Mouse (Mus musculus) heart, embryonic 14.5 days (tissue): ENCODE measurements around the gene Jsrp1. TPM values are rescaled to one million over a fixed set of nuclear protein-coding genes. Genes with fewer than 3 reads are reported as not detected.
A peak's percentile ranks its signal among the peaks of the same experiment; 100 is the strongest.

Experiments used
- ATAC-seq: fragments of 200-750 bp; cut with Nextera tagmentation; 2 replicates; pipeline ENCODE4 v1.8.0; 2017; ENCODE audit warnings: low read depth, moderate TSS enrichment; ENCODE audit not compliant: insufficient number of reproducible peaks, insufficient read depth, low FRiP score
- H3K27ac ChIP-seq, 2 experiments: fragments of 200-500 bp in 1 of 2; fragments of 300-500 bp in 1 of 2; sonication (generic) in 1 of 2; replicated peaks in 1 of 2; 2 replicates each; pipeline ENCODE4 v1.5.1; 2012 to 2014; ENCODE audit warnings: low read depth in 2 of 2, low read length in 2 of 2, control low read depth in 1 of 2, mild to moderate bottlenecking in 1 of 2, mixed read lengths in 1 of 2; ENCODE audit not compliant: control insufficient read depth in 1 of 2, insufficient read depth in 1 of 2
- H3K27me3 ChIP-seq: fragments of 300-500 bp; sonication (generic); 2 replicates; pipeline ENCODE4 v1.6.1; 2014; ENCODE audit warnings: mild to moderate bottlenecking, low read length, control low read depth; ENCODE audit not compliant: control insufficient read depth, insufficient read depth
- H3K36me3 ChIP-seq: fragments of 300-500 bp; sonication (generic); 2 replicates; pipeline ENCODE4 v1.6.1; 2014; ENCODE audit warnings: mild to moderate bottlenecking, control low read depth, low read length, mixed read lengths; ENCODE audit not compliant: control insufficient read depth, insufficient read depth
- H3K4me1 ChIP-seq, 2 experiments: fragments of 200-500 bp in 1 of 2; fragments of 300-500 bp in 1 of 2; sonication (generic) in 1 of 2; 2 replicates each; pipeline ENCODE4 v1.6.1; 2012 to 2014; ENCODE audit warnings: low read length in 2 of 2, control low read depth in 1 of 2, mixed read lengths in 1 of 2; ENCODE audit not compliant: control insufficient read depth in 2 of 2, insufficient read depth in 2 of 2
- H3K4me2 ChIP-seq: fragments of 300-500 bp; sonication (generic); 2 replicates; pipeline ENCODE4 v1.6.1; 2014; ENCODE audit warnings: mild to moderate bottlenecking, low read length
- H3K4me3 ChIP-seq, 2 experiments: fragments of 200-500 bp in 1 of 2; fragments of 300-500 bp in 1 of 2; sonication (generic) in 1 of 2; 2 replicates each; pipeline ENCODE4 v1.5.1; 2012 to 2014; ENCODE audit warnings: low read length in 2 of 2, mild to moderate bottlenecking in 2 of 2, control low read depth in 1 of 2, low read depth in 1 of 2, moderate library complexity in 1 of 2; ENCODE audit not compliant: control insufficient read depth in 1 of 2, insufficient read depth in 1 of 2
- H3K9ac ChIP-seq: fragments of 300-500 bp; sonication (generic); 2 replicates; pipeline ENCODE4 v1.6.1; 2014; ENCODE audit warnings: mild to moderate bottlenecking, low read length
- H3K9me3 ChIP-seq: fragments of 300-500 bp; sonication (generic); 2 replicates; pipeline ENCODE4 v1.6.1; 2016; ENCODE audit warnings: low read length, control low read depth; ENCODE audit not compliant: control insufficient read depth
- WGBS: fragments of 180-500 bp; shearing (Covaris S2); extraction: QIAGEN DNeasy Blood & Tissue Kit; methylation state at CpG from one replicate; pipeline ENCODE4 v1.1.7; 2014; 5-methylcytosine and 5-hydroxymethylcytosine counted together
- polyA plus RNA-seq: library from polyadenylated mRNA; unstranded; fragments of >200 nt; fragmentation: Nextera tagmentation; extraction: Ambion mirVana; gene quantifications from 2 replicates; pipeline ENCODE4 v1.2.1, GENCODE M21; 2014

Gene Jsrp1
- polyA plus RNA-seq, 1 experiment from 2014 or later, result 5.5 TPM

GRCm38 (mm10) chr10:80826151-80827062, 13.1 kb upstream of the Jsrp1 start, which contains the start of gene Oaz1:
Gene Oaz1 (plus strand): TSS chr10:80826656.
- Histone ChIP-seq H3K4me3 (peak within 1 kb of the TSS; percentile 65 to 92), H3K36me3 (peaks cover 30% of the 10 kb centered on the region), H3K4me1 (peaks cover 4 to 26% of the 10 kb centered on the region in 2 experiments; a peak in 3 of 4 replicates), H3K9me3 (no peaks in the 10 kb centered on the region), H3K9ac (peak within 1 kb of the TSS; percentile 89), H3K27me3 (no peaks in the 10 kb centered on the region), H3K4me2 (peak within 1 kb of the TSS; percentile 99), H3K27ac (peak within 1 kb of the TSS; percentile 89 to 94)
- peak; percentile 97 for ATAC-seq
- under 1% methylated on average over 77 of the region's 82 CpGs for WGBS

- Histone ChIP-seq H3K9ac (no peak overlapping the region), H3K4me1 (peaks cover 2 to 17% of the 10 kb centered on the region in 2 experiments; a peak in 3 of 4 replicates), H3K4me3 (no peak overlapping the region), H3K4me2 (no peak overlapping the region), H3K27ac (no peak overlapping the region; a peak in 1 of 4 replicates), H3K9me3 (no peaks in the 10 kb centered on the region), H3K27me3 (no peaks in the 10 kb centered on the region), H3K36me3 (peaks cover 20% of the 10 kb centered on the region)
- ATAC-seq, result no peak
- WGBS, result 72% methylated on average over 2 of the region's 2 CpGs
Observed at GRCm38 (mm10) chr10:80824827-80825226, 11.5 kb upstream of the Jsrp1 start.

GRCm38 (mm10) chr10:80823847-80824643, 10.7 kb upstream of the Jsrp1 start:
- WGBS, result 56% methylated on average over 8 of the region's 8 CpGs
- H3K4me3 ChIP-seq, result no peak overlapping the region
- no peak overlapping the region for H3K4me2 ChIP-seq
- peaks cover 2 to 11% of the 10 kb centered on the region in 2 experiments; a peak in 3 of 4 replicates for H3K4me1 ChIP-seq
- no peaks in the 10 kb centered on the region for H3K27me3 ChIP-seq
- no peak for ATAC-seq
- peak overlapping the region in 1 of 2 experiments; percentile 36; a peak in 2 of 4 replicates for H3K27ac ChIP-seq
- no peak overlapping the region for H3K9ac ChIP-seq
- no peaks in the 10 kb centered on the region for H3K9me3 ChIP-seq
- peaks cover 12% of the 10 kb centered on the region for H3K36me3 ChIP-seq

DNA sequence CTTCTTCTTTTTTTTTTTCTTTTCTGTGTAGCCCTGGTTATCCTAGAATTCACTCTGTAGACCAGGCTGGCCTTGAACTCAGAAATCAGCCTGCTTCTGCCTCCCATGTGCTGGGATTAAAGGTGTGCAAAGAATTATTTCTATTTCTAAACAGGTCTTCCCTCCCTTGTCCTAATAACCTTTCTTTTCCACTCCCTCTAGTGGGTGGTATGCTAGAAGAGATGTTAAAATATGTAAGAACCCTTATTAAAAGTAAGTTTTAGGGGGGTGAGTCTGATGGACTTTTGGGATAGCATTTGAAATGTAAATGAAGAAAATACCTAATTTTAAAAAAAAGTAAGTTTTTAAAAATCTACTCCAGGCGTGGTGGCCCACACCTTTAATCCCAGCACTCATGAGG, 10.0 kb upstream of the Jsrp1 start:
- Histone ChIP-seq H3K27me3 (no peaks in the 10 kb centered on the region), H3K9me3 (no peaks in the 10 kb centered on the region), H3K27ac (no peak overlapping the region), H3K36me3 (peaks cover 7% of the 10 kb centered on the region; the same call in 1 of the 2 replicates), H3K9ac (no peak overlapping the region), H3K4me3 (no peak overlapping the region), H3K4me2 (no peak overlapping the region), H3K4me1 (peaks cover 2 to 9% of the 10 kb centered on the region in 2 experiments; a peak in 3 of 4 replicates)
- ATAC-seq, result no peak
- WGBS, result 80% methylated on average over 1 of the region's 1 CpGs

DNA sequence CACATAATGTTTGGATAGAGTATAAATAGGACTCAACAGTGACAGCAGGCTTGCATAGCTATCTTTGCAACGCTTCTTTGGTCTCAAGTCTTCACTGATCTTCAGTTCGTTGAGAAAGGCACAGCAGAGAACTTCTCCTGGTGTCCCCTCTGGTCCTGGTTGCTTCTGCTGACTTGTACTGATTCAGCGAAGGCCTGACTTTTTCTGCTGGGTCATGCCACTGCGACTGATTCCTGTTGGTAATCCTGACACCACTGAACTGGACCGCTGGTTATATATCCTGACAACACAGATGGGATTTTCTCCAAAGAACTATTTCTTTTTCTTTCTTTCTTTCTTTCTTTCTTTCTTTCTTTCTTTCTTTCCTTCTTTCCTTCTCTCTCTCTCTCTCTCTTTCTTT, 9.2 kb upstream of the Jsrp1 start:
- Histone ChIP-seq H3K27me3 (no peaks in the 10 kb centered on the region), H3K27ac (no peak overlapping the region), H3K9ac (no peak overlapping the region), H3K4me3 (no peak overlapping the region), H3K36me3 (0 out of 2 replicates have a peak, but pooled peaks cover 1% of the 10 kb centered on the region), H3K4me1 (peaks cover 0 to under 1% of the 10 kb centered on the region in 2 experiments; a peak in 2 of 4 replicates), H3K4me2 (no peak overlapping the region), H3K9me3 (no peaks in the 10 kb centered on the region)
- 83% methylated on average over 5 of the region's 5 CpGs for WGBS
- ATAC-seq, result no peak

GRCm38 (mm10) chr10:80821991-80822390, 8.7 kb upstream of the Jsrp1 start:
- Histone ChIP-seq H3K27me3 (no peaks in the 10 kb centered on the region), H3K4me1 (no peaks in the 10 kb centered on the region)
- 36% methylated on average over 2 of the region's 2 CpGs for WGBS

GRCm38 (mm10) chr10:80819406-80819805, 6.1 kb upstream of the Jsrp1 start:
- no peak for ATAC-seq
- Histone ChIP-seq H3K9me3 (no peaks in the 10 kb centered on the region), H3K9ac (no peak overlapping the region), H3K4me1 (no peaks in the 10 kb centered on the region), H3K4me3 (no peak overlapping the region), H3K4me2 (no peak overlapping the region), H3K36me3 (no peaks in the 10 kb centered on the region), H3K27me3 (no peaks in the 10 kb centered on the region), H3K27ac (no peak overlapping the region)
- 43% methylated on average over 3 of the region's 3 CpGs for WGBS

More at GRCm38 (mm10) chr10:80821991-80822390, 8.7 kb upstream of the Jsrp1 start:
- Histone ChIP-seq H3K36me3 (no peaks in the 10 kb centered on the region), H3K4me3 (no peak overlapping the region), H3K27ac (no peak overlapping the region), H3K9ac (no peak overlapping the region), H3K4me2 (no peak overlapping the region), H3K9me3 (no peaks in the 10 kb centered on the region)
- no peak for ATAC-seq
